8 mouse cellular contexts compared by ENCODE assay signal in genomic region chr3:135436901-135437616, GRCm38 (mm10). TPM values are rescaled to one million over a fixed set of nuclear protein-coding genes. Genes with fewer than 3 reads are reported as not detected.
DNase-seq lines count a peak whose midpoint lies in the region; ATAC-seq and TF ChIP-seq lines count a peak whose summit lies in the region.

No protein-coding gene starts in this region.

- WGBS in heart, embryonic 16.5 days: 47% methylated on average over 14 of the region's 14 CpGs
- 35% methylated on average over 14 of the region's 14 CpGs for WGBS in forebrain, postnatal 0 days
- WGBS in midbrain, embryonic 11.5 days: 40% methylated on average over 14 of the region's 14 CpGs

- H3K9ac ChIP-seq in heart, embryonic 16.5 days (ENCODE audit: low read length): peak overlapping the region; percentile 64
- peak overlapping the region; percentile 85 for H3K9ac ChIP-seq in forebrain, postnatal 0 days
- H3K9ac ChIP-seq in midbrain, embryonic 11.5 days (ENCODE audit: low read length): peak overlapping the region; percentile 67

- H3K9me3 ChIP-seq in heart, embryonic 16.5 days (replicated peaks; ENCODE audit: control insufficient read depth, low read length): no peaks in the 10 kb centered on the region
- no peaks in the 10 kb centered on the region for H3K9me3 ChIP-seq in forebrain, postnatal 0 days (ENCODE audit: low read length)
- no peaks in the 10 kb centered on the region for H3K9me3 ChIP-seq in midbrain, embryonic 11.5 days (ENCODE audit: control insufficient read depth, low read length)

- TF ChIP-seq CTCF in forebrain, postnatal 0 days (IDR thresholded peaks at IDR 0.05; ENCODE audit: low read depth): no peak

- no peaks in the 10 kb centered on the region for H3K27me3 ChIP-seq in heart, embryonic 16.5 days (ENCODE audit: control insufficient read depth, insufficient read depth, low read length)
- H3K27me3 ChIP-seq in forebrain, postnatal 0 days (ENCODE audit: insufficient read depth, low read length): no peaks in the 10 kb centered on the region
- no peaks in the 10 kb centered on the region for H3K27me3 ChIP-seq in midbrain, embryonic 11.5 days (ENCODE audit: control insufficient read depth, insufficient read depth, low read length)

- peak overlapping the region; percentile 60 for H3K4me3 ChIP-seq in heart, embryonic 16.5 days (ENCODE audit: low read length)
- peak overlapping the region; percentile 98 for H3K4me3 ChIP-seq in forebrain, postnatal 0 days (ENCODE audit: low read depth, low read length)
- H3K4me3 ChIP-seq in midbrain, embryonic 11.5 days (ENCODE audit: low read depth, low read length): peak overlapping the region; percentile 98

- H3K4me2 ChIP-seq in heart, embryonic 16.5 days (ENCODE audit: low read depth, low read length): peak overlapping the region; percentile 74
- peak overlapping the region; percentile 51 for H3K4me2 ChIP-seq in forebrain, postnatal 0 days (ENCODE audit: low read depth)
- H3K4me2 ChIP-seq in midbrain, embryonic 11.5 days: peak overlapping the region; percentile 48

- no peak for DNase-seq in heart, adult 11 months
- peak; percentile 52 for DNase-seq in R1 (ENCODE audit: low read depth, low spot score)
- DNase-seq in forebrain, postnatal 0 days: no peak
- peak; percentile 85 for DNase-seq in midbrain, embryonic 11.5 days (ENCODE audit: low spot score, missing footprints)
- no peak for DNase-seq in layer of hippocampus, postnatal 25 days (ENCODE audit: extremely low spot score in 1 of 2, low spot score in 1 of 2)
- no peak for DNase-seq in left cerebral cortex, postnatal 36 days (ENCODE audit: low spot score in 2 of 2)

- ATAC-seq in heart, embryonic 16.5 days (replicated peaks; ENCODE audit: extremely low read depth, insufficient read depth, low FRiP score): no peak
- ATAC-seq in forebrain, postnatal 0 days: no peak
- no peak for ATAC-seq in midbrain, embryonic 11.5 days (ENCODE audit: low FRiP score)
- ATAC-seq in monocyte, adult 5-6 weeks (replicated peaks; ENCODE audit: insufficient number of reproducible peaks, low FRiP score, low TSS enrichment, poor library complexity, severe bottlenecking): no peak

- peak overlapping the region; percentile 71 for H3K27ac ChIP-seq in heart, embryonic 16.5 days (ENCODE audit: low read length)
- H3K27ac ChIP-seq in forebrain, postnatal 0 days (ENCODE audit: low read depth, low read length): peak overlapping the region; percentile 99
- peak overlapping the region; percentile 100 for H3K27ac ChIP-seq in midbrain, embryonic 11.5 days (ENCODE audit: low read depth, low read length)

- intact Hi-C loops in left cerebral cortex, postnatal 36 days (cut with DNase I): loop anchor here (10.0 kb wide), 1 partner anchor 278 kb away; no protein-coding TSS in a partner anchor

- H3K36me3 ChIP-seq in heart, embryonic 16.5 days (ENCODE audit: control insufficient read depth, insufficient read depth): peaks cover 2% of the 10 kb centered on the region; the same call in 1 of the 2 replicates
- H3K36me3 ChIP-seq in forebrain, postnatal 0 days (ENCODE audit: insufficient read depth): no peaks in the 10 kb centered on the region
- no peaks in the 10 kb centered on the region for H3K36me3 ChIP-seq in midbrain, embryonic 11.5 days (ENCODE audit: control insufficient read depth, insufficient read depth, low read length)

- peaks cover 9% of the 10 kb centered on the region for H3K4me1 ChIP-seq in heart, embryonic 16.5 days (ENCODE audit: control insufficient read depth, insufficient read depth, low read length)
- H3K4me1 ChIP-seq in forebrain, postnatal 0 days (ENCODE audit: insufficient read depth): peaks cover 5% of the 10 kb centered on the region; the same call in 1 of the 2 replicates
- peaks cover 16% of the 10 kb centered on the region for H3K4me1 ChIP-seq in midbrain, embryonic 11.5 days (ENCODE audit: control insufficient read depth, insufficient read depth, low read length)

RNA-seq across cellular contexts. Expression of gene Ube2d3, which starts 0.9 kb away (rescaled TPM):
- 424 and 489 TPM in 2 replicates for polyA plus RNA-seq in heart, embryonic 16.5 days (2015; fragmentation: Nextera tagmentation; extraction: Ambion mirVana)
- 483 and 607 TPM in 2 replicates for total RNA-seq in forebrain, postnatal 0 days (2014; rRNA removed)
- polyA plus RNA-seq in forebrain, postnatal 0 days (2015; fragmentation: Nextera tagmentation; extraction: Ambion mirVana): 333 and 341 TPM in 2 replicates
- 693 and 733 TPM in 2 replicates for polyA plus RNA-seq in midbrain, embryonic 11.5 days (2014; fragmentation: Nextera tagmentation; extraction: Ambion mirVana)
- total RNA-seq in monocyte, adult 5-6 weeks (2017): 588 to 777 TPM (median 773 TPM) in 3 replicates
- total RNA-seq in layer of hippocampus, postnatal 25 days (2021): 100 to 1,000 TPM; 229 to 240 TPM
- total RNA-seq in left cerebral cortex, postnatal 36 days (2021): 100 to 1,000 TPM; 227 to 231 TPM

RNA-seq across cellular contexts. Expression of gene Cisd2, which starts 13.3 kb away (rescaled TPM):
- 51.8 and 52.0 TPM in 2 replicates for polyA plus RNA-seq in heart, embryonic 16.5 days (2015; fragmentation: Nextera tagmentation; extraction: Ambion mirVana)
- total RNA-seq in forebrain, postnatal 0 days (2014; rRNA removed): 29.0 and 41.5 TPM in 2 replicates
- 29.7 and 41.1 TPM in 2 replicates for polyA plus RNA-seq in forebrain, postnatal 0 days (2015; fragmentation: Nextera tagmentation; extraction: Ambion mirVana)
- 85.5 and 90.0 TPM in 2 replicates for polyA plus RNA-seq in midbrain, embryonic 11.5 days (2014; fragmentation: Nextera tagmentation; extraction: Ambion mirVana)
- 47.2 to 67.5 TPM (median 55.4 TPM) in 3 replicates for total RNA-seq in monocyte, adult 5-6 weeks (2017)
- 10 to 100 TPM; 33.0 to 38.1 TPM for total RNA-seq in layer of hippocampus, postnatal 25 days (2021)
- total RNA-seq in left cerebral cortex, postnatal 36 days (2021): 10 to 100 TPM; 37.5 to 38.5 TPM

RNA-seq across cellular contexts. Expression of gene Manba, which starts 48.4 kb away (rescaled TPM):
- polyA plus RNA-seq in heart, embryonic 16.5 days (2015; fragmentation: Nextera tagmentation; extraction: Ambion mirVana): 37.0 and 38.3 TPM in 2 replicates
- 5.8 and 7.2 TPM in 2 replicates for total RNA-seq in forebrain, postnatal 0 days (2014; rRNA removed)
- 4.6 and 4.7 TPM in 2 replicates for polyA plus RNA-seq in forebrain, postnatal 0 days (2015; fragmentation: Nextera tagmentation; extraction: Ambion mirVana)
- polyA plus RNA-seq in midbrain, embryonic 11.5 days (2014; fragmentation: Nextera tagmentation; extraction: Ambion mirVana): 4.4 and 5.8 TPM in 2 replicates
- 41.5 to 56.4 TPM (median 47.4 TPM) in 3 replicates for total RNA-seq in monocyte, adult 5-6 weeks (2017)
- total RNA-seq in layer of hippocampus, postnatal 25 days (2021): 1 to 10 TPM; 6.0 to 7.4 TPM
- total RNA-seq in left cerebral cortex, postnatal 36 days (2021): 1 to 10 TPM; 7.2 to 9.9 TPM

Comparison
In these comparisons a context has a peak if more than half of its experiments do, and no peak if none do; other contexts are left out.
1. DNase-seq: peak in R1 (single experiment) and midbrain, embryonic 11.5 days (single experiment); none in heart, adult 11 months (single experiment), forebrain, postnatal 0 days (single experiment), layer of hippocampus, postnatal 25 days (0 of 2) and left cerebral cortex, postnatal 36 days (0 of 2).
2. Peak in every context shown above with its lines, with median percentiles within 50 percentile points of each other: H3K27ac ChIP-seq, H3K4me2 ChIP-seq, H3K4me3 ChIP-seq and H3K9ac ChIP-seq.